In the genomic region with DNA sequence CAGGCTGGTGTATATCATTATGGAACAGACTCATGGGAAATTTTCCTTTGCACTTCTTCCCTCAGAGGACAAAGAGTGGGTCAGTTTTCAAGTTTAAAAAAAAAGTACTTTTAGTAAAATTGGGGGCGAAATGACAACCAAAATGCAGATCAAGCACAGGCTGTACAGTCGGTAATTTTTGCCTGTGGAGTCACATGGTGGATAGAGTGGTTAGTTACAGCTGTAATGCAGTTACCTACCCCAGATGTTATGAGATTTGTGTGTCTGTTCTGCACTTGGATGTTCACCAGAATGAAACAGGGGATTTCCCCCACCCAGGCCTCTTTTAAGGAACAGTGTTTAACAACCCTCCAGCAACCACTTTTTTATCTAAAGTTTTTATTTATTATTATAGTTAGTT, we compare ENCODE assay signal across 18 mouse cellular contexts.
"Had no signal": no experiment of that assay in that cellular context is flagged by ENCODE, and none has a peak within 500 bp of the region (broad histone marks: within the 10 kb centered on the region; RNA-seq: fewer than 3 reads in every experiment).

No protein-coding gene starts in this region.

- H3K27ac ChIP-seq: midbrain, embryonic 10.5 days; midbrain, embryonic 12.5 days; neural tube, embryonic 13.5 days; neural tube, embryonic 15.5 days had no signal

- DNase-seq: lung, embryonic 14.5 days; lung, postnatal 10 days; lung, postnatal 4 days; midbrain, embryonic 14.5 days; retina, postnatal 1 day; right cerebral cortex, adult 18-20 months; right cerebral cortex, postnatal 25 days; right cerebral cortex, postnatal 4 days; spleen, adult 18-20 months; thymus, adult 18-20 months; thymus, postnatal 14 days; thymus, postnatal 36 days had no signal

- H3K4me2 ChIP-seq: lung, embryonic 14.5 days; midbrain, embryonic 12.5 days; neural tube, embryonic 13.5 days; neural tube, embryonic 15.5 days had no signal

- H3K9me3 ChIP-seq: midbrain, embryonic 10.5 days; midbrain, embryonic 12.5 days; neural tube, embryonic 13.5 days; neural tube, embryonic 15.5 days had no signal

- H3K9ac ChIP-seq: lung, embryonic 14.5 days; midbrain, embryonic 12.5 days; neural tube, embryonic 13.5 days; neural tube, embryonic 15.5 days had no signal

- H3K27me3 ChIP-seq: midbrain, embryonic 12.5 days; neural tube, embryonic 13.5 days; neural tube, embryonic 15.5 days had no signal

- ATAC-seq: midbrain, embryonic 16.5 days had no signal

- H3K4me3 ChIP-seq: midbrain, embryonic 10.5 days; midbrain, embryonic 12.5 days; myocyte; neural tube, embryonic 13.5 days; neural tube, embryonic 15.5 days had no signal

- H3K4me1 ChIP-seq: midbrain, embryonic 10.5 days; midbrain, embryonic 12.5 days; neural tube, embryonic 15.5 days had no signal

- H3K36me3 ChIP-seq: midbrain, embryonic 10.5 days; midbrain, embryonic 12.5 days; neural tube, embryonic 13.5 days; neural tube, embryonic 15.5 days had no signal
